Mouse (Mus musculus) spleen, postnatal 10 days (tissue): ENCODE measurements around the gene Scgb2b18.
"Not testable (repeated sequence)": the region's sequence is repeated elsewhere in the genome, so short reads cannot be mapped to it uniquely, and the experiment has no call there.

Source experiments
- DNase-seq, 2 experiments: peaks; one replicate each; pipeline ENCODE4 v3.0.0; 2021 to 2022; ENCODE audit warnings: low spot score in 2 of 2

The Scgb2b18 gene

DNA sequence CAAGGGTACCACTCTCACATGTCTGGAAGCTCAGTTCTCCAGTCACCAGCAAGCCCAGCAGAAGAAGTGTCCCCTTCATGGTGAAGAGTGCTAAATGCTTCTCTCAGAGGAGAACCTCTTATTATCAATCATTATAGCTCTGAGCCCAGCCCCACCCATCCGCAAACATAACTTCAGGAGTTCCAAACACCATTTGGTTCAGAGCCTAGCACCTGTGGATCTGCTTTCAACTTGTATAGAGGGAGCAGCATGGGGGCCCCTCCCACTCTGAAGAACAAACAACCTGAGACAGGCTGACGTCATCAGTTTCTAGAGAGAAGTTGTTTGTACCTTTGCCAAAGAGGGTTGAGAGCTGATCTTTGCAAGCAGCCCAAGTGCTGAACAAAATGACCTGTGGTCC lies at the start of gene Scgb2b18:
Gene Scgb2b18, minus strand, starts transcription at position 101 of the 400 bp plus-strand sequence.
- DNase-seq = not testable (repeated sequence)

DNA sequence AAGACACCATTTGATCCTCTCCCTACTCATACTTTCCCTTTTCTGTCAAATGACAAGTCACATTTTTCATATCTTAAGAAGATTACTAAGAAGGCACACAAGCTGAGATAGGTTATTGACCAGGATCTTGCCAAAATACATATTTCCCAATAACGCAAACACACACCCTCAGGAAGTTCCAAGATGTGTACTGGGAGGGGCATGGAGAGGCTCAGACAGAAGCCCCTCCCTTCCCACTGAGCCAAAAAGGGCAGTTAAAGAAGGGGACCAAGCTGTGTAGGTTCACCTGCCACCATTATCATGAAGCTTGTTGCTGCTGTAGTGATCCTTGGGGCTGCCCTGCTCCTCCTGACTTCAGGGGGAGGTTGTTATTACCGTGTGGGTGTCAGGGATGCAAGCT lies 11.6 kb upstream of the Scgb2b18 start, which contains the start of gene Scgb1b18:
Gene Scgb1b18, plus strand, starts transcription at position 301 of the 400 bp plus-strand sequence.
- not testable (repeated sequence) for DNase-seq
